Mouse (Mus musculus): ENCODE data around the gene Btbd11.
A peak's percentile ranks its signal among the peaks of the same experiment; 100 is the strongest.

Gene Btbd11

GRCm38 (mm10) chr10:85522220-85522760 is 135.7 kb downstream of the Btbd11 start:
- no peak for DNase-seq (ENCODE audit: low read depth, low spot score)

- no peak for DNase-seq (ENCODE audit: low read depth, low spot score)
These were observed 138.8 kb downstream of the Btbd11 start for GRCm38 (mm10) chr10:85525267-85526015.

GRCm38 (mm10) chr10:85526657-85527056 is 140.0 kb downstream of the Btbd11 start:
- DNase-seq (ENCODE audit: low read depth, low spot score): no peak

- no peak for DNase-seq (ENCODE audit: low read depth, low spot score)
These were observed 141.1 kb downstream of the Btbd11 start for GRCm38 (mm10) chr10:85527722-85528121.

DNA sequence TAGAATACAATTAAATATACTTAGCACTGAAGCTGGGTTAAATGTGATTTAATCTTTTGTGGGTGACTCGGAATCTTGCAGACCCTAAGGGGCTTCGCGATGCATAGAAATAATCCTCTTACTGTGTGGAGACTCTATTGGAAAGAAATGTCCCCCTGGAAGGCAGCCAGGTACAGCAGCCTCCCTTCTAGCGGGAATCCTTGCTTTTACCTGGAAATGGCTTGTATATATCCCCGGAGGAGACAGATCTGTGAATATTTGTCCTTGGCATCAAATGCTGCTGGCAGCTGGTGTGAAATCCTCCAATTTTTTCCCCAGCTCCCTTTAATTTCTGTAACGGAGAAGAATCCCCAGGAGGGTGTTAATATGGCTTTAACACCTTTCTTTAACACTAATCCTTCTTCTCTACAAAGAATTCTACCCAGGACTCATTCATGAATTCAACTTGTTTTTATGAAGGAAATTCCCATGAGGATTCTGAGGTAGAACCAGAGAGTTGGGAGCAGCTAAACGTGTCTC is 146.6 kb downstream of the Btbd11 start:
- DNase-seq (ENCODE audit: low read depth, low spot score): no peak

DNA sequence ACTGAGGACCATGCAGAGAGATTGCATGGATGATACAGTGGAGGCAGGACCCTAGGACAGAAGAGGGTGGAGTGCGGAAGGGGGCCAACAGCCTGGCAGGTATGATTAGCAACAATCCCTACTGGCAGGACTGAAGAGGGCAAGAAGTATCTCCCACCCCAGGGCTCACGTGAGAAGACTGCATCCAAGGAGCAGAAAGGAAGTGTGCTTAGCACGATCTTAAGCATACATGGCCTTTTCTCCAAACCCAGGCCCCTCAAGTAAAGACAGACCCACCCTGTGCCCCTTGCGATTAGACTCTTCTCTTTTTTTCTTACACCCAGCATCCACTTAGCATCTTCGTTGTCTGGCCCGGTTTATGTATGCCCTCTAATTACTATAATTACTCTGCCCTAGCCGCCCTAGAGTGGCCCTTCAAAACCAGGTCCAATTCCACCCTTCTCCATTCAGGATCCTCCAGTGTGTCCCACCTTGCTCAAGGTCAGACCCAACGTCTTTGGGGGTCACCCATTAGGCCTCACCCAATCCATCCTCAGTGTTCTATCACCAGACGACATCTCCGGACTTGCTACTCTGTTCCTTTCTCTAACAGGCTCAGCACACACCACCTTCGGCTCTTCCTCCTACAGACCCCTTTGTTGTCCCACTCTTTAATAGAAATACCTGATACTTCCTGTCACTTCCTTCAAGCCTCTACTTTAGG is 151.6 kb downstream of the Btbd11 start:
- DNase-seq (ENCODE audit: low read depth, low spot score): no peak

DNA sequence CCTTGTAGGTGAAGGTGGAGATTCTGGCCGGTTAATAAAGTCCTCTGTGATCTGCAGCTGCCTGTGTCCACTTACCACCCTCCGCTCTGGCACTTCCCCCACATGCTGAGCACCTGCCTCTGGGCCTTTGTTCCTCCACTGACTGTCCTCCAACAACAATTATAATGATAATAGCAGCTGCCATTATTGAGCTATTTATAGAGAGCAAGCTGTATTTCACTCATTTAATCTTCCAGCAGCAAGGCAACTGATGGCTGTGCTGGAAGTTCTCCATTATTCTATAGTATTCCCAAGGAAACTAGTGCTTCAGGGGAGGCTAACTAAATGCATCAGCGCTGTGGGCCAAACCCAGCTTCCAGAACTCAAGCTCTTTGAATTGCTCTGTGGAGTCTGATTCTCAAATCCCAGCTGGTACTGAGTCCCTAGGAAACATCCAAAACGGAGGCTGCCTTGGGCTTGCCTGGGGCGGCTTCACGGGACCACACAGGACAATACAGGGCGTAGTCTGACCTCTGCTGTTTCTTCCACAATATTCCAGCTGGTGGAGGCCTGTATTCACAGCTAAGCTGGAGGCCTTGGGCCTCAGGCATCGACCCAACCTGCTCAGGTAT is 153.0 kb downstream of the Btbd11 start:
- DNase-seq (ENCODE audit: low read depth, low spot score): peak; percentile 30

DNA sequence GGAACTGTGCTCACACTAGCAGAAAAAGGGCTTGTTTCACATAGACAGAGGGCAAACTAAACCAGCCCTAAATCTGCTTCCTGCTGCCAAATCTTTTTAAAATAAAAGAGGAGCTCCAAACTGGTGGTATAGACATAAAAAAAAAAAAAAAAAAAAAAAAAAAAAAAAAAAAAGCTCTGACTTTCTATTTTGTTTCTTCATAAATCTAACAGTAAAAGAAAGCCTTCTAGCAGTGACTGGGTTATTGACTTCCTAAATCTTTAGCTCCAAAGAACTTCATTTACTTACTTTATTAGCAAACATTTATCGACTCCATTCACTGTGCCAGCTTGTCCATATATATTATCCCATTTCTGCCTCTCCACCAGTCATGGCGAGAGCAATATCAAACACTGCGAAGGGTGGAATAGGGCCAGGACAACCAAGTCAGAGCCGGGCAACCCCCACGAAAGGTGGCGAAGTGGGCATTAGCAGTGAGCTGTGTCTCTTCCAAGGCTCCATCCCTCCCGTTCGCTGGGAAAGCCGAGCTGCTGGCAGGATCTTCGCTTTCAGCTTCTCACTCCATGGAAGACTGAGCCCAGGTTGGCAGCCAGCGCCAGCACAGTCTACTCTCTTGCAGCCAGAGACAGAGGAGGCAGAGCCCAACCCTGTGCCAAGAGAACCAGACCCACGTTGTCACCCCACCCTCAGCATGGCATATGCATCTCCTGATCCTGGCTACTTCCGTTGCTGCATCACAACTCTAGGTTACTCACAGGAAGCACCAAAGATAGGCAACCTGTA is 153.9 kb downstream of the Btbd11 start:
- DNase-seq (ENCODE audit: low read depth, low spot score): no peak

- DNase-seq (ENCODE audit: low read depth, low spot score): no peak
These were observed 154.9 kb downstream of the Btbd11 start for GRCm38 (mm10) chr10:85541481-85541880.

- DNase-seq (ENCODE audit: low read depth, low spot score): no peak
These were observed 155.4 kb downstream of the Btbd11 start for GRCm38 (mm10) chr10:85541892-85542630.

DNA sequence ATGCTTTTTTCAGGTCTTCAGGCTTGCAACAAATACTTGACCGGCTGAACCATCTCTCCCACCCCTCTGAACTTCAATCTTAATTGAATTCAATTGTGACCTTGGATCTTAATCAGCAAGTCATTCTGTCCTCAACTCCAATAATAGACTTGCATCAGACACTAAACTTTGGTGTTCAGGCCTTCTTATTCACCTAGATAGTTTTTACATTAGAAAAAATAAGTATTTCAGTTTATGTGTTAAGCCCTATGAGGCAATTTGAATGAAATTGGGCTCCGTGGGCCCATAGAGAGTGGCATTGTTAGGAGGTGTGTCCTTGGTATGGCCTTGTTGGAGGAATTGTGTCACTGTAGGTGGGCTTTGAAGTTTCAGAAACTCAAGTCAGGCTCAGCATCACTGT is 156.7 kb downstream of the Btbd11 start:
- no peak for DNase-seq (ENCODE audit: low read depth, low spot score)

DNA sequence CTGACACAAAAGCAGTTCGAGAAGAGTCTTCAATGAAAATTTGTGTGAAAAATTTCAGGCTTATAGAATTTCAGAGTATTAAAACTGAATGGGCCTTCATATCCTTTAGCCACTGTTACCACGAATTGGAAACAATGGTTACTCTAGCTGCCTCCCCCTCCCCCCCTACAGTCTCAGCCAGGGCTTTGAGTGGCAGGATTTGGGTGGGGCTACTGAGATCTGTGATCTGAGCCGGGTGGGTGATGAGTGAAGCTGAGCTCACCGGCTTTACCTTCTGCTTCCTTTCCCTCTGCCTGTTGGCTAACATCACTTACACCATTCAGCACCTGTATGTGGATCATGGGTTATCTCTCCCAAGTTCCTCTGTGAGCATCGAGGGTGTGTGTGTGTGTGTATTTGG is 158.4 kb downstream of the Btbd11 start:
- DNase-seq (ENCODE audit: low read depth, low spot score): no peak

DNA sequence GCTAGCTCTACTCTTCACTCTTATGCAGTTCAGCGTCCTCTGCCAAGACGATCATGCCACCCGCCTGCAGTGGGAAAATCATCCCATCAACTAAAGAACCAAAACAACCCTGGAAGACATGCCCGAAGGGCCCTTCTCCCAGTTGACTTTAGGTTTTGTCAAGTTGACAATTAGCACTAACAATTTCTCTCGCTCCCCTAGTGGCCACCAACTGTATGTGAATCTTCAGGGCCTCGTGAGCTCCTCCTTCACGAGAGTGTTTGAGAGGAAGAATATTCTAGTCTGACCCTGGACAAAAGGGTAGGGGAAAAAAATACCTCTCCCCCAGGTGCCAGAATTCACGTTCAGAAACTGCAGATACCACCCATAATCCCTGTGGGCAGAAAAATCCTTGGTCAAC is 168.6 kb downstream of the Btbd11 start:
- no peak for DNase-seq (ENCODE audit: low read depth, low spot score)

GRCm38 (mm10) chr10:85561418-85561817 is 174.8 kb downstream of the Btbd11 start:
- no peak for DNase-seq (ENCODE audit: low read depth, low spot score)

DNA sequence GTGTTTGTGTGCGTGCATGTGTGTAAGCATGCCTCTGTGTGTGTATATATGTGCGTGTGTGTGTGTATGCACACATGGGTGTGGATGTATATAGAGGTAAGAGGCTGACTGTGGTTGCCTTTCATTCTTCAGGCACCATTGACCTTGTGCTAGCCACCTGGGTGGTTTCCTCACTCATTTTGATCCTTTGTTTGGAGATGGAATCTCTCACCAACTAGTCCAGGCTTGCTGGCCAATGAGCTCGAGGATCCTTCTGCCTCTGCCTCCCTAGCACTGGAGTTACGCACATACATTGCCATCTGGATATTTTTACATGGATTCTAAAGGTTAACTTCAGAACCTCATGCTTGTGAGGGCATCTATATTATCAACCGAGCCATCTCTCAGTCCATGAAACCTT is 184.8 kb downstream of the Btbd11 start:
- no peak for DNase-seq (ENCODE audit: low read depth, low spot score)

DNA sequence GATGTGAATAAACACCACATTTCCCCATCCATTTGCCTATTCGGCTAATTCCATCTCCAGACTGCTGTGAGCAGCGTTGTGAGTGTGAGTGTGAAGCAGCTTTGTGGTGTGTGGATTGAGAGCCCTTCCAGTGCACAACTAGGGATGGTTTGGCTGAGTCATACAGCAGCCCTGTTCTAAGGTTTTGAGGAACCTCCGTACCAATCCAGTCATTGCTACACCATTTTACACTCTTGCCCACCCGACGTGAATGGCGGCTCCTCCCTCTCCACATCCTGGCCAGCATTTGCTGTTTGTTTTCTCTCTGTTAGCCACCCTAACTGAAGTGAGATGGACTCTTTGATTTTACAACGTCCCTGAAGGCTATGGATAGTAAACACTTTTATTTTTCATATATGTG is 186.0 kb downstream of the Btbd11 start:
- DNase-seq (ENCODE audit: low read depth, low spot score): no peak

GRCm38 (mm10) chr10:85577891-85578420 is 191.3 kb downstream of the Btbd11 start:
- DNase-seq (ENCODE audit: low read depth, low spot score): no peak

GRCm38 (mm10) chr10:85578571-85579465 is 192.2 kb downstream of the Btbd11 start:
- no peak for DNase-seq (ENCODE audit: low read depth, low spot score)

- DNase-seq (ENCODE audit: low read depth, low spot score): no peak
These were observed 201.1 kb downstream of the Btbd11 start for GRCm38 (mm10) chr10:85587758-85588157.

Data from mesoderm, embryonic 11.5 days (tissue).